Mouse (Mus musculus): Measurements from ENCODE around the gene Mfsd14a.
"Not testable (repeated sequence)": the region's sequence is repeated elsewhere in the genome, so short reads cannot be mapped to it uniquely, and the experiment has no call there.

DNA sequence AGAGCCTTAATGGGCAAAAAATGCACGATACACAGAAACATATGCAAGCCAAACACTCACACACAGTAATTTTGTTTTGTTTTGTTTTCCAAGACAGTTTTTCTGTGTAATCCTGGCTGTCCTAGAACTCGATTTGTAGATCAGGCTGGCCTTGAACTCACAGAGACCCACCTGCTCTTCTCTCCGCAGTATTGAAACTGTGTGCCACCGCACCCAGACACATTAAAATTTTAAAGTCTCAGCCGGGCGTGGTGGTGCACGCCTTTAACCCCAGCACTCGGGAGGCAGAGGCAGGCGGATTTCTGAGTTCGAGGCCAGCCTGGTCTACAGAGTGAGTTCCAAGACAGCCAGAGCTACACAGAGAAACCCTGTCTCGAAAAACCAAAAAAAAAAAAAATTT, 8.4 kb downstream of the Mfsd14a start:
- TF ChIP-seq POLR2A (IDR thresholded peaks at IDR 0.05; ENCODE audit: borderline replicate concordance, low read depth, low read length); CTCF (IDR thresholded peaks at IDR 0.05; ENCODE audit: low read depth, low read length): not testable (repeated sequence)
